Mouse (Mus musculus): Measurements from ENCODE around the gene Trpc4. TPM values are rescaled to one million over a fixed set of nuclear protein-coding genes. Genes with fewer than 3 reads are reported as not detected.

Trpc4 gene
- total and polyA plus RNA-seq, 3 experiments: not detected

DNA sequence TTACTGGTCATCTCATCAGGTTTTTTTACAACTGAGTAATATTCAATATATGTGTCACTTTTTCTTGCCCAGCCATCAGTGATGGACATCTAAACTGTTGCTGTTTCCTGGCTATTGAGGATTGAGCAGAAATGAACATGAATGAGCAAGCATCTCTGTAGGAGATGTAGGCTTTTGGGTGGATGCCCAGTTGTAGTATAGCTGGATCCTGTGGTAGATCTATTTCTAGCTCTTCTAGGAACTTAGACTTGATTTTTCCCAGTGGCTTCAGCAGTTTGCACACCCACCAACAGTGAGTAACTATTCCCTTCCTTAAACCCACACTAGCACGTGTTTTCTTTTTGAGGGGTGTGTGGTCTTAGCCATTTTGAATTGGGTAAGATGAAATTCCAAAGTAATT lies 87.3 kb downstream of the Trpc4 start:
- dilution Hi-C loops (cut with MboI; ENCODE audit: extremely low pct_ligation_motif_present, extremely low pct_unique_long_range_greater_than_20kb, low sequenced_read_pairs): no loop called here
- H3K4me3 ChIP-seq (replicated peaks in 1 of 3; ENCODE audit: low read depth in 2 of 3, low read length in 2 of 3, poor library complexity in 1 of 3): no peak overlapping the region
- peaks cover 0 to under 1% of the 10 kb centered on the region in 2 experiments; a peak in 1 of 4 replicates for H3K4me1 ChIP-seq (ENCODE audit: control insufficient read depth in 1 of 2, insufficient read depth in 2 of 2)
- no peak overlapping the region for H3K27ac ChIP-seq (ENCODE audit: insufficient read depth, low read depth)
- DNase-seq (ENCODE audit: extremely low read depth): no peak
- H3K9me3 ChIP-seq (replicated peaks; ENCODE audit: low read length): no peaks in the 10 kb centered on the region
- in situ Hi-C loops (cut with MboI; ENCODE audit: low pct_ligation_motif_present, low pct_unique_long_range_greater_than_20kb, low sequenced_read_pairs): no loop called here
- H3K9ac ChIP-seq (ENCODE audit: insufficient read depth, low read depth): no peak overlapping the region
- no peaks in the 10 kb centered on the region for H3K36me3 ChIP-seq (replicated peaks in 1 of 2; ENCODE audit: control insufficient read depth in 1 of 2, insufficient read depth in 1 of 2, low read length in 1 of 2)
- no peak overlapping the region for H3K4me2 ChIP-seq (ENCODE audit: insufficient read depth, low read depth, poor library complexity, severe bottlenecking)
- no peaks in the 10 kb centered on the region for H3K27me3 ChIP-seq (replicated peaks)
- TF ChIP-seq CTCF (conservative IDR thresholded peaks at IDR 0.05 in 1 of 2, IDR thresholded peaks at IDR 0.05 in 1 of 2; ENCODE audit: low read depth in 2 of 2, low read length in 2 of 2) (no peak), ELF1 (IDR thresholded peaks at IDR 0.05; ENCODE audit: low read depth, low read length) (no peak), ZC3H11A (IDR thresholded peaks at IDR 0.05; ENCODE audit: low read depth, low read length) (no peak), HCFC1 (IDR thresholded peaks at IDR 0.05; ENCODE audit: low read depth, low read length) (no peak), ZKSCAN1 (IDR thresholded peaks at IDR 0.05; ENCODE audit: borderline replicate concordance, low read depth, low read length) (no peak), RAD21 (IDR thresholded peaks at IDR 0.05; ENCODE audit: low read depth, low read length) (no peak), MXI1 (IDR thresholded peaks at IDR 0.05; ENCODE audit: low read depth, low read length) (no peak), RCOR1 (conservative IDR thresholded peaks at IDR 0.05; ENCODE audit: low read depth, low read length) (no peak), USF2 (conservative IDR thresholded peaks at IDR 0.05; ENCODE audit: low read depth, low read length) (no peak), MAZ (IDR thresholded peaks at IDR 0.05; ENCODE audit: low read depth, low read length) (no peak), CHD1 (IDR thresholded peaks at IDR 0.05; ENCODE audit: low read depth, low read length) (no peak), BHLHE40 (IDR thresholded peaks at IDR 0.05; ENCODE audit: low read depth, low read length) (no peak), JUND (conservative IDR thresholded peaks at IDR 0.05; ENCODE audit: low read depth, low read length) (no peak), CHD2 (IDR thresholded peaks at IDR 0.05; ENCODE audit: low read length) (no peak), NELFE (IDR thresholded peaks at IDR 0.05; ENCODE audit: low read depth, low read length) (no peak), UBTF (IDR thresholded peaks at IDR 0.05; ENCODE audit: low read depth, low read length) (no peak), MEF2A (IDR thresholded peaks at IDR 0.05; ENCODE audit: borderline replicate concordance, low read depth, low read length) (no peak), POLR2A (IDR thresholded peaks at IDR 0.05; ENCODE audit: low read depth, low read length) (no peak)
- H3K79me2 ChIP-seq (replicated peaks; ENCODE audit: control insufficient read depth, extremely low read depth, insufficient read depth, poor library complexity, severe bottlenecking): no peaks in the 10 kb centered on the region

DNA sequence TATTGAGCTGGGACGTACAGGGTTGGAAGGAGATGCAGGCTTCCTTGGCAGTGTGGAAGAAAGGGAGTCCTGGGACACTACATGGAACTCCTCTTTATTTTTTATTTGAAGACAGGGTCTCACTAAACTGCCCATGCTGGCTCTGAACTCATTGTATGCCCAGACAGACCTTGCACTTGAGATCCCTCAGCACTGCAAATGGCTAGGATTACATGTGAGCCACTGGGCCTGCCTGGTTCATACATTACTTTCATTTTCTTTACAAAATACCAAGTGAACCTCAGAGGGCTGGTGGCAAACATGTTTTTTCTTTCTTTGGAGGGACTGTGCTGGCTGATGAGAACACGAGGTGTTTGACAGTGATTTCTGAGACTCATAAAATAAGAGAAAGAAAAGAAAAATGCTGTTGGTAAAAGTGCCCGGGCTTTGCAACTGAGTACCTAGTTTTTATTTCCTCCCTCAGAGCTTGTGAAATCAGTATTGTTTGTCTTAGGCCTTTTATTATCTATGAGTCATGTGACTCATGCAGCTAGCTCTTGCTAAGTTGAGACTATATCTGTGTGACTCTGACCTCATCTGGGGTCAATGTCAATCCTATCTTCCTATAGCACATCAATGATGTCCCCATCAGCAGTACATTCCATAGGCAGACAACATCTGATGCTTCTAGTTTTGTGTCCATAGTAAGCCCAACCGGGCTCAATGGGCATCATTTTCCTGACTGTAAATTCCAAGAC lies 89.1 kb downstream of the Trpc4 start:
- H3K36me3 ChIP-seq (replicated peaks in 1 of 2; ENCODE audit: control insufficient read depth in 1 of 2, insufficient read depth in 1 of 2, low read length in 1 of 2): no peaks in the 10 kb centered on the region
- dilution Hi-C loops (cut with MboI; ENCODE audit: extremely low pct_ligation_motif_present, extremely low pct_unique_long_range_greater_than_20kb, low sequenced_read_pairs): no loop called here
- TF ChIP-seq RCOR1 (conservative IDR thresholded peaks at IDR 0.05; ENCODE audit: low read depth, low read length): no peak
- no peak for TF ChIP-seq MAZ (IDR thresholded peaks at IDR 0.05; ENCODE audit: low read depth, low read length)
- no peak for TF ChIP-seq POLR2A (IDR thresholded peaks at IDR 0.05; ENCODE audit: low read depth, low read length)
- no peak for TF ChIP-seq ZNF384 (IDR thresholded peaks at IDR 0.05; ENCODE audit: low read depth, low read length)
- no peak for TF ChIP-seq BHLHE40 (IDR thresholded peaks at IDR 0.05; ENCODE audit: low read depth, low read length)
- H3K9ac ChIP-seq (ENCODE audit: insufficient read depth, low read depth): no peak overlapping the region
- H3K79me2 ChIP-seq (replicated peaks; ENCODE audit: control insufficient read depth, extremely low read depth, insufficient read depth, poor library complexity, severe bottlenecking): no peaks in the 10 kb centered on the region
- no peak overlapping the region for H3K27ac ChIP-seq (ENCODE audit: insufficient read depth, low read depth)
- DNase-seq (ENCODE audit: extremely low read depth): no peak
- in situ Hi-C loops (cut with MboI; ENCODE audit: low pct_ligation_motif_present, low pct_unique_long_range_greater_than_20kb, low sequenced_read_pairs): no loop called here
- no peaks in the 10 kb centered on the region for H3K9me3 ChIP-seq (replicated peaks; ENCODE audit: low read length)
- H3K4me2 ChIP-seq (ENCODE audit: insufficient read depth, low read depth, poor library complexity, severe bottlenecking): no peak overlapping the region
- no peak overlapping the region for H3K4me3 ChIP-seq (replicated peaks in 1 of 3; ENCODE audit: low read depth in 2 of 3, low read length in 2 of 3, poor library complexity in 1 of 3)
- peaks cover 0 to 5% of the 10 kb centered on the region in 2 experiments; a peak in 1 of 4 replicates for H3K4me1 ChIP-seq (ENCODE audit: control insufficient read depth in 1 of 2, insufficient read depth in 2 of 2)
- H3K27me3 ChIP-seq (replicated peaks): no peaks in the 10 kb centered on the region
